Mouse (Mus musculus) Muller cell, postnatal 12 days (primary cell): ENCODE measurements at regions not wholly inside any gene's neighbourhood (a gene's known extent, or its start where the extent isn't known, plus 50 kb on each side); places are given as distances from the start of the nearest gene placed in this dataset.
A peak's percentile ranks its signal among the peaks of the same experiment; 100 is the strongest.

Experiments used
- DNase-seq: peaks from one replicate; pipeline ENCODE4 v3.0.0-alpha.2; 2015; ENCODE audit errors: inconsistent ontology term

DNA sequence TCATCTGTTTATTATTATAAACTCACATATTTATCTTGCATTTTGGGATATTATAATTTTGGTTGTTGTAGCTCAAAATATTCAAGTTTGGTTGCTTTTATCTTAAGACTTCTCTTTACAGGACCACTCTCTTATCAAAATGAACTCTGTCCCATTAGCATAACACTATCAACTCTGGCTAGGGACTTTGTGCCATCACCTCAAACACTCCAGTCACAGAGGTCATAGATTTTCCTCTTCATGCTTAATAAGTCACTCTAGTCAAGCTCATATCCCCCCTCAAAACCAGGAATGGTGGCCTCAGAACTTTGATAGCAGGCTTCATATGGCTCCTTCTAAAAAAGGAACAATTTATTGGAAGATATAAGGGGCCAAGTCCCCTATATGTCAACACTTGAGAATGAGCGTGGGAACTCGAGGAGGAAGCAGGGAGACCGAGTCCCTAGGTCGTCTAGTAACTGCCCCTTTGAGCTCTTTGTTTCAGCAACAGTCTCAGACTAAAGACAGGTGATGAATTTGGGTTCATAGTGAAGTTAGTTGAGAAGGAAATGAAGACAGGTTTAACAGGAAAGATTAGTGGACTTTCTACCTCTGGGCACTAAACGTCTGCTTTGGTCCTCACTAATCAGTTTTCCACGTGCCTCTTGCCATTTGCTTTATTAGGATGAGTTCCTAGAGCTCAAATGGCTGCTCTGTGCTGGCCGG lies 565.4 kb upstream of the Pkn2 start:
- no peak for DNase-seq

DNA sequence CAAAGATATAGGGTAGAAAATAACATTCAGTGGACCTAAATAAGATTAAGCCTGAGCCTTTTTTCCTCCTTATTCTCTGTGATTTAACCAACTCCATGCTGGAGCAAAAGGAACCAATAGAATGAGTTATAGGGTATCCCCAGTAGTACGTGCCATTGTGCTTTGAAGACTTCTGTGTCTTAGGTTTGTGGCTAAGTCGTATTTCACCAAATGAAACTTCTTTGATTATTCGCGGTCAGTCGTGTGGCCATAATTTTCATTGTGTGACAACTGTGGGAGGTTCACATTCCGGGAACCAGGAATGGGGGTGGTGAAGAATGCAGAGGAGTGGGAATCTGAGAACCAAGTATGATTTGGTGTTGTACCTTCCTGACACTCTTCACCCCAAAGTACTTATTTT lies 535.6 kb upstream of the Pkn2 start:
- DNase-seq = peak; percentile 27

GRCm38 (mm10) chr3:143411655-143412054 lies 529.9 kb upstream of the Pkn2 start:
- no peak for DNase-seq

DNA sequence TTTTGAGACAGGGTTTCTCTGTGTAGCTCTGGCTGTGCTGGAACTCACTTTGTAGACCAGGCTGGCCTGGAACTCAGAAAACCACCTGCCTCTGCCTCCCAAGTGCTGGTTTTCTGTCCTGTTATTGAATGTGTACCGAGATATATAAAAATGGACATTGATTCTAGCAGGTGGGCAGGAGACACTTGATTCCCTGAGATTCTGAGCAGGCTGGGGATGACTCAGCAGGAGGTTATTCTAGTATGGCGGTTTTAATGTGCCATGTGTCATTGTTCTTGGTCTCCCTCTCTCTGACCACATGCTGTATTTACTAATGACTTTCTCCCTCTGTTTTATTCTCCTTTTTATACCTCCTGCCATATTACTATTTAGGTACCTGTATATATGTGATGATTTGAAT lies 517.2 kb upstream of the Pkn2 start:
- DNase-seq = no peak

DNA sequence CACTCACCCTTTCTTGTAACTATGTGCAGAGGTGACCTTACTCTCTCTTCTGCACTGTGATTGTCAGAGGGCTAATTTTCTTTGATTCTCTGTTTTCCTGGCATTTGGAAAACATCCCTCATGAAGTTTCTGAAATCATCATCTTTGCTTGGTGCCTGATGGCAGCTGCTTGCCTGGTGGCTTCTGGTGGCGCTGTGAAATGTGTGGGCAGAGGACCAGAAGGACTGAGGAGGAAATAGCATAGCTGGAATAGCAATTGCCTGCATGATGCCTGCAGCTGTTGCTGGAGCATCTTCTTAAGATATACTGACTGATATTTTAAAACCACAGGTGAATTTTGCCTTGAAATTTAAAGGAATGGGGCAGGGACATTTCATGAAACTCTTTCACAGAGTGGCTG lies 502.6 kb upstream of the Pkn2 start:
- DNase-seq = no peak

DNA sequence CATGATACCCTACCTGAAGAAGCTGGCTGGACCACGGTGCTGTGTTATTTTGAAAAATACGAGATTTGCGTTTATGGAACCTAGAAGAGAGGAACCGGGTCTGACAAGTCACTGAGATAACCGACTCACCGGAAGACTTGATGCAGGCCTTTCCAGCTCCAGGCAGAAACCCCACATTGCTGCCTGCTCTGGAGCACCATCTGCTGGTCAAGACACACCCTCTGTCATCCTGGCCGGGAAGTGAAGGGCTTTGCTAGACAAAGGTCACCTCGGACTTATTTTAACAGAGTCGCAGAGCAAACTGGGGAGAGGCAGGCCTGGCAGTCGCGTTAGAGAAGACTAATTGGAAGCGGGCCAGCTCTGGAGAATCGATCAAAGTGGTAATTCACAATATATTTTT lies 497.4 kb upstream of the Pkn2 start:
- peak; percentile 36 for DNase-seq

GRCm38 (mm10) chr3:143377446-143377845 lies 495.6 kb upstream of the Pkn2 start:
- no peak for DNase-seq

DNA sequence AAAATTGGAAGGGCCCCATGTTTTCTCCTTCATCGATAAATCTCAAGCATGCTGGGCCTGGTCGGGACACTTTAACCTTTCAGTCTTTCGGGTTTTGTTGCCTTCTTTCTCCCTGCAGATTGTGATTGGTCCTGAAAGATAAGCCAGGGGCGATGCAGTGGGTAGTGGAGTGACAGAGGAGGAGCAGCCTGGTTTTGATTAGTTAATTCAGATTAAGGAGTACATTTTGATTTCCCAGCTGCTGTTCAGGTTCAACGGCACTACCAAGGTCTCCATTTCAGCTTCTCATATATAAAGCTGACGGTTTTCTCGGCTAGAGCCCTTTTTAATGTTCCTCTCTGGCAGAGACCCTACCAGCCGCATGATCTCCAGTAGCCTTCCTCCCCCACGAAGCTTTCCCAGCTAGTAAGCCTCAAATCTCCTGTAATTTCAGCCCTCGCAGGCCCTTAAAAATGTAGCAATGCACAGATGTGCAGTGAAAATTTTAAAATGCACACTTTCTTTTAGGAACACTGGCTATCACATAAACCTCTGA lies 493.8 kb upstream of the Pkn2 start:
- no peak for DNase-seq

- no peak for DNase-seq
Observed at GRCm38 (mm10) chr3:143373501-143373900, 491.7 kb upstream of the Pkn2 start.

DNA sequence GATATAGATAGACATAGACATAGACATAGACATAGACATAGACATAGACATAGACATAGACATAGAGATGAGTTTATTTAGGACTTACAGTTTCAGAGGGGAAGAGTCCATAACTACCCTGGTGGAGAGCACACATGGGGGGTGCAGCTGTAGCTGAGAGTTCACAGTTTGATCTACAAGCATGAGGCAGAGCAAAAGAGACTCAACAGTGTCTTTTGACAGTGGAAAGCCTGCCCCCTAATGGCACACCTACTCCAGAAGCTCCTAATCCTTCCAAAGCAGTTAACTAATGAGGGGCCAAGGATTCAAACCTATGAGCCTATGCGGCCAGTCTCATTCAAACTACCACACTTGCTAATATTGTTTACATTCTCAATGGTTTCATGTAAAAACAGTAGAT lies 487.2 kb upstream of the Pkn2 start:
- DNase-seq = no peak

DNA sequence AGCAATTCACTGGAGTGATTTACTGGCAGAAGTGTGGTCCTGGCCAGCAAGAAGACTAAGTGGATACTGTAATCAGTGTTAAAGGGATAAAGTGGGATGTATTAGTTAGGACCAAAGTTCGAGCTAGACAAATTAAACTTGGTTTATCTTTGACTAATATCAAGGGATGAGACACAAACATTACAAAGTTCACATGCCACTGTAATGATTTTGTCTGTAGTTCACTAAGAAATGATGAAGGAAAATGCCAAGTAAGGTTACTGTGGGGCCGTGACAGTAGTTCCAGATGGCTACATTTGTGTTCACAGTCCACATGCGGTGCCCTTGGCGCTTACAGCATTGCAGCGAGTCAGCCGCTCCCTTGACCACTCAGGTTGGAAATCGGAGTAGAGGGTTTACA lies 458.2 kb upstream of the Pkn2 start:
- no peak for DNase-seq

GRCm38 (mm10) chr3:143333339-143333738 lies 451.5 kb upstream of the Pkn2 start:
- no peak for DNase-seq

DNA sequence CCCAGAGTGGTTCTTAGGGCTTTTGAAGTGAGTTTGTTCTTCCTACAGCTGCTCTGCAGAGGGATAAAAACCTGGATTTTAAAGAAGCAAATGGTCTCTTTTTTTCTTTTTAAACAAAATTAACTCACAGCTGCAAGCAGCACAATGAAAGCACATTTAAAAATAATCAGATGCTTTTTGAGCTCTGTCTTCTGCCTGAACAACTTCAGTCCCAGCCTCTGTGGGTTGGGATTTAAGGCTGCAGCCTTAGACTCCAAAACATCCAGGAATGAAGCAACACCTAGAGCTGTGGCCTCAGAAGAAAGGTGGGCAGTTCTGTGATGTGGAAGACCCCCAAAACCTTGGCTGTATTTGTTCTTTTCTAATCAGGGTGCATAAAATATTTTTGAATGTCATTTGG lies 446.7 kb upstream of the Pkn2 start:
- DNase-seq = no peak

- no peak for DNase-seq
Observed at GRCm38 (mm10) chr3:143327652-143328051, 445.8 kb upstream of the Pkn2 start.

- DNase-seq = peak; percentile 40
Observed at GRCm38 (mm10) chr3:143316457-143316856, 434.7 kb upstream of the Pkn2 start.

GRCm38 (mm10) chr3:143291793-143292192 lies 410.0 kb upstream of the Pkn2 start:
- DNase-seq = no peak

DNA sequence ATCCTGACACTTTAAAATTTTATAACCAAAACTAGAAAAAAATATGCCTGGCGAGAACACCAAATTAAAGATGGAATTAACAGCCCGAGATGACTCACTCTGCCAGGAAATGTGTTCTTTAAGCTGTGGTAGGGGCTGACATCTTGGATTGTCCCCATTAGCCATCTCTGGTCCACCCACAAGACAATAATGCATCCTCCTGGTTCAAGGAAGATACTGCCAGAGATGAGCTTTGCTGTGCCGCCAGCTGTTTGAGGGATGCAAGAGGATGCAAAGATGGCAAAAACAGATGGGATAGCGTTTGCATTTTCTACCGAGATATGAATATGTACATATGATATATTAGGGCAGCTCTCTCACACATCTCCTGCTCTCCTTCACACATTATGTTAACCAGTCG lies 382.3 kb upstream of the Pkn2 start:
- no peak for DNase-seq

DNA sequence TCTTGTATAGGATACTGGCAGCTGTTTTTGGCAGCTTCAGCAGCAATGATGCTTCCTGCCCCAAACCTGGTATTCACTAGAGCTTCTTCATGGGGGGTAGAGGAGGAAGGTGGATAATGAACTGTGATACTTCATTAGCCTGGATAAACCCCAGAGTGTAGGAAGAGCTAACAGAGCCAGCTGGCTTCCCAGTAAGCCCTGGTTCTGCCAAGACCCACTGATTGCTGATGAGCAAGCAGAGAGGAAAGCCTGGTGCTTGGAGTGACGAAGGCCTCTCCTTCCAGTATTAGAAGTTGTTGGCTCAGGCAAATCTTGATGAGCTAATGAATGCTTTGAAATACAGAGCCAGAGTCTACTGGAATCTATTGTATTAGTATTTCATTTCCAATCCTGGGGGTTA lies 370.8 kb upstream of the Pkn2 start:
- DNase-seq = no peak

GRCm38 (mm10) chr3:143252008-143252407 lies 370.2 kb upstream of the Pkn2 start:
- DNase-seq = no peak

DNA sequence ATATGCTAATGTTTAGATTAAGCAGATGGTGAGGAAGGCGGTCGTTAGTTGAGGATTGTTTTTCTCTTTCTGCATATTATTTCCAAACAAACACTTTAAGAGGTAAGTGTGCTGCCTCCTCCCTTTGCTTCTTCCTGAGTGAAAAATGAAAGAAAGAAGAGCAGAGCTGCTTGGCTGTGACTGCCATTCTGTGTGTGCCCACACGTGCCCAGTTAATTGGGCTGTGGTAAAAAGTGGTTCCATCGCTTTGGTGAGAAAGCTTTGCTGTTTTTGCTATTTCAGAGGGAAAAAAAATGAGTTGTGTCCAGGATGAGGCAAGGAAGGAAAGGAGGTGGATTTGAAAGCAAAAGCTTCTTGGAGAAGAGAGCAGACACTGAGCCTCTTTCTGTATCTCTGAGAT lies 360.9 kb upstream of the Pkn2 start:
- no peak for DNase-seq

- DNase-seq = peak; percentile 10
Observed at GRCm38 (mm10) chr3:143240545-143241383, 359.0 kb upstream of the Pkn2 start.

DNA sequence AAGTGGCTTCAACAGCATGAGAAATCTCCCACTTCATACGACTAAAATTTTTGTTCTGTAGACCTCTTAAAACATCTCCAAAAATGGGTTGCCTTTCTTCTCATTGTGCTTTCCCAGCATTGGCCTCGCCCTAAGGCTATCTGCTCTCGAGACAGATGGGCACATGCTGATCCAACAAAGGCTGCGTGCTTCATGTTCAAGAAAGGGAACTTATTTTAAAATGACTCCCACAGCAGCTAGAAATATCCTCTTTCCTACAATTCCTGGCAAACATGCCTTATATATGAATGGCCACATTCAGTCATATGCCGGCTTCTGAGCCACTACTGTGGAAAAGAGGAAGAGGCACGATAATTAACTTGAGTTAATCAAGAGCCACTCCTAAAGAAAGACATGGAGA lies 356.7 kb upstream of the Pkn2 start:
- DNase-seq = no peak
